Mouse (Mus musculus): ENCODE data around the gene Osbpl7. TPM values are rescaled to one million over a fixed set of nuclear protein-coding genes. Genes with fewer than 3 reads are reported as not detected.
A peak's percentile ranks its signal among the peaks of the same experiment; 100 is the strongest.

Osbpl7 gene
- polyA plus RNA-seq, 2 experiments = 1.2 to 2.5 TPM

GRCm38 (mm10) chr11:97080291-97080690 lies 29.9 kb downstream of the Osbpl7 start:
- Histone ChIP-seq H3K4me2 (ENCODE audit: low read depth) (no peak overlapping the region), H3K4me1 (replicated peaks; ENCODE audit: control insufficient read depth in 2 of 2, insufficient read depth in 2 of 2, low read length in 1 of 2) (no peaks in the 10 kb centered on the region), H3K9ac (replicated peaks) (no peak overlapping the region), H3K4me3 (ENCODE audit: insufficient read depth in 1 of 2, low read depth in 2 of 2, low read length in 2 of 2) (no peak overlapping the region), H3K9me3 (ENCODE audit: control insufficient read depth, low read length) (no peaks in the 10 kb centered on the region), H3K27me3 (ENCODE audit: control insufficient read depth, insufficient read depth, low read length) (peaks cover 4% of the 10 kb centered on the region; the same call in 1 of the 2 replicates), H3K27ac (no peak overlapping the region), H3K36me3 (replicated peaks; ENCODE audit: control insufficient read depth, insufficient read depth, low read depth) (no peaks in the 10 kb centered on the region)
- 27% methylated on average over 9 of the region's 9 CpGs for WGBS (ENCODE audit: insufficient replicate concordance)
- no peak for DNase-seq (ENCODE audit: low read depth in 3 of 3, low spot score in 3 of 3)
- ATAC-seq (ENCODE audit: insufficient read depth) = no peak
- TF ChIP-seq EP300 (IDR thresholded peaks at IDR 0.05; ENCODE audit: low read depth) (no peak), CTCF (IDR thresholded peaks at IDR 0.05; ENCODE audit: low read depth) (no peak)

GRCm38 (mm10) chr11:97082977-97083376 lies 32.5 kb downstream of the Osbpl7 start:
- no peak for TF ChIP-seq EP300 (IDR thresholded peaks at IDR 0.05; ENCODE audit: low read depth)
- TF ChIP-seq CTCF (IDR thresholded peaks at IDR 0.05; ENCODE audit: low read depth) = peak; percentile 74
- ATAC-seq (ENCODE audit: insufficient read depth) = no peak
- H3K4me3 ChIP-seq (ENCODE audit: insufficient read depth in 1 of 2, low read depth in 2 of 2, low read length in 2 of 2) = no peak overlapping the region
- H3K27me3 ChIP-seq (ENCODE audit: control insufficient read depth, insufficient read depth, low read length) = peaks cover 4% of the 10 kb centered on the region; the same call in 1 of the 2 replicates
- H3K9me3 ChIP-seq (ENCODE audit: control insufficient read depth, low read length) = no peaks in the 10 kb centered on the region
- H3K9ac ChIP-seq (replicated peaks) = no peak overlapping the region
- H3K27ac ChIP-seq = no peak overlapping the region
- peak; percentile 19 to 31 (median 20) for DNase-seq (ENCODE audit: low read depth in 3 of 3, low spot score in 3 of 3)
- H3K4me1 ChIP-seq (replicated peaks; ENCODE audit: control insufficient read depth in 2 of 2, insufficient read depth in 2 of 2, low read length in 1 of 2) = no peaks in the 10 kb centered on the region
- no peaks in the 10 kb centered on the region for H3K36me3 ChIP-seq (replicated peaks; ENCODE audit: control insufficient read depth, insufficient read depth, low read depth)
- 26% methylated on average over 11 of the region's 11 CpGs for WGBS (ENCODE audit: insufficient replicate concordance)
- H3K4me2 ChIP-seq (ENCODE audit: low read depth) = no peak overlapping the region

DNA sequence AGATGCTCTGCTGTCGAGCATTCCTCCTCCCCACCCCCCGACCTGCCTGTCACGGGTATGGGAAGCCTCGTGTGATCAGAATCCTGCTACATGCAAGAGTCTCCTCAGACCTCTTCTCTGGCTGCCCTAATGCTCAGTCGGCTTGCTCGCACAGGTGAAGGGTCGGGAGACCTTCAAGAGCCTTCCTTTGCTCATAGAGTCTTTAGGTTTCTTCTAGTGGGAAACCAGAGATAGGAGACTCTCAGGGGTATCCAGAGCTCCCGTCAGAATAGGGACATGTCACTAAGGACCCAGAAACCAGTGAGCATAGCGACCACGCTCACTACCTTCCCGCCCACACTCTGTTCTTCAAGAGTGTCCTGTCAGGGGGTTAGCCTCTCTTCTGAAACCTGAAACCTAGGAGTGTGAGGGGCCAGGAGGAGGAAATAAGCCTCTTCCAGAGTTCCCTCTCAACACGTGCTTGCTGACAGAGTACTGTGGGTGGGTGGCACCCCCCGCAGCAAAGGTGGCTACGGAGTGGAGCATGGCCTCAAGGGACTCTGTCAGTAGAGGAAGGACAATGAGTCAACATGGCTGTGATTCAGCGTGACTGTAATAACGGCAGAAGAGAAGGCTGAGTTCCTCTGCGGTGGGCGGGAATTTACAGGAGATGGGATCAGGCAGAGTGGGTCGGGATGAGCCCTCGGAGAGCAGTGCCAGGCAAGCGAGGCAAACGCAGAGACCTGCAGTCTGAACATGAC lies 33.1 kb downstream of the Osbpl7 start:
- no peak overlapping the region for H3K4me3 ChIP-seq (ENCODE audit: insufficient read depth in 1 of 2, low read depth in 2 of 2, low read length in 2 of 2)
- 27% methylated on average over 22 of the region's 22 CpGs for WGBS (ENCODE audit: insufficient replicate concordance)
- no peak for TF ChIP-seq CTCF (IDR thresholded peaks at IDR 0.05; ENCODE audit: low read depth)
- H3K27ac ChIP-seq = no peak overlapping the region
- H3K4me1 ChIP-seq (replicated peaks; ENCODE audit: control insufficient read depth in 2 of 2, insufficient read depth in 2 of 2, low read length in 1 of 2) = no peaks in the 10 kb centered on the region
- no peak overlapping the region for H3K4me2 ChIP-seq (ENCODE audit: low read depth)
- H3K36me3 ChIP-seq (replicated peaks; ENCODE audit: control insufficient read depth, insufficient read depth, low read depth) = no peaks in the 10 kb centered on the region
- H3K9me3 ChIP-seq (ENCODE audit: control insufficient read depth, low read length) = no peaks in the 10 kb centered on the region
- DNase-seq (ENCODE audit: low read depth in 3 of 3, low spot score in 3 of 3) (no peak), ATAC-seq (ENCODE audit: insufficient read depth) (no peak)
- H3K27me3 ChIP-seq (ENCODE audit: control insufficient read depth, insufficient read depth, low read length) = peaks cover 4% of the 10 kb centered on the region; the same call in 1 of the 2 replicates
- H3K9ac ChIP-seq (replicated peaks) = no peak overlapping the region

- peaks cover 4% of the 10 kb centered on the region; the same call in 1 of the 2 replicates for H3K27me3 ChIP-seq (ENCODE audit: control insufficient read depth, insufficient read depth, low read length)
- 68% methylated on average over 15 of the region's 15 CpGs for WGBS (ENCODE audit: insufficient replicate concordance)
- DNase-seq (ENCODE audit: low read depth in 3 of 3, low spot score in 3 of 3) = no peak
These were observed 34.5 kb downstream of the Osbpl7 start for GRCm38 (mm10) chr11:97084821-97085505.

DNA sequence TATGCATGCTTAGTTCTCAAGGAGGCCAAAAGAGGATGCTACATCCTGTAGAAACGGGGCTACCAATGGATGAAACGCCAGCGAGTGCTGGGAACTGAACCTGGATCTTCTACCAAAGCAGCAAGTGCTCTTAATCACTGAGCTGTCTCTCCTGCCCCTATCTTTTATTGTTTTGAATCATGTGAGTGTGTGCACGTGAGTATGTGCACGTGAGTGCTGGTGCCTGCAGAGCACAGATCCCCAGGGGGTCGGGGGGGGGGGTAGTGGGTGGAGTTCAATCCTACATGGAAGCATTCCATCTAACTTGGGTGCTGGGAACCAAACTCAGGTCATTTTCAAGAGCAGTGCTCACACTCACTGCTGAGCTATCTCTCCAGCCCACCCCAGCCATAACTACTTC lies 35.9 kb downstream of the Osbpl7 start:
- no peak for TF ChIP-seq EP300 (IDR thresholded peaks at IDR 0.05; ENCODE audit: low read depth)
- no peak for TF ChIP-seq CTCF (IDR thresholded peaks at IDR 0.05; ENCODE audit: low read depth)

More at GRCm38 (mm10) chr11:97084821-97085505, 34.5 kb downstream of the Osbpl7 start:
- no peak for ATAC-seq (ENCODE audit: insufficient read depth)
- Histone ChIP-seq H3K27ac (no peak overlapping the region), H3K4me1 (replicated peaks; ENCODE audit: control insufficient read depth in 2 of 2, insufficient read depth in 2 of 2, low read length in 1 of 2) (no peaks in the 10 kb centered on the region), H3K4me3 (ENCODE audit: insufficient read depth in 1 of 2, low read depth in 2 of 2, low read length in 2 of 2) (no peak overlapping the region), H3K4me2 (ENCODE audit: low read depth) (no peak overlapping the region), H3K36me3 (replicated peaks; ENCODE audit: control insufficient read depth, insufficient read depth, low read depth) (no peaks in the 10 kb centered on the region), H3K9me3 (ENCODE audit: control insufficient read depth, low read length) (no peaks in the 10 kb centered on the region), H3K9ac (replicated peaks) (no peak overlapping the region)
- no peak for TF ChIP-seq EP300 (IDR thresholded peaks at IDR 0.05; ENCODE audit: low read depth)
- TF ChIP-seq CTCF (IDR thresholded peaks at IDR 0.05; ENCODE audit: low read depth) = no peak

More for the DNA sequence above, 35.9 kb downstream of the Osbpl7 start:
- Histone ChIP-seq H3K4me1 (replicated peaks; ENCODE audit: control insufficient read depth in 2 of 2, insufficient read depth in 2 of 2, low read length in 1 of 2) (no peaks in the 10 kb centered on the region), H3K4me3 (ENCODE audit: insufficient read depth in 1 of 2, low read depth in 2 of 2, low read length in 2 of 2) (no peak overlapping the region), H3K27ac (no peak overlapping the region), H3K9ac (replicated peaks) (no peak overlapping the region), H3K27me3 (ENCODE audit: control insufficient read depth, insufficient read depth, low read length) (peaks cover 4% of the 10 kb centered on the region; the same call in 1 of the 2 replicates), H3K36me3 (replicated peaks; ENCODE audit: control insufficient read depth, insufficient read depth, low read depth) (no peaks in the 10 kb centered on the region), H3K4me2 (ENCODE audit: low read depth) (no peak overlapping the region), H3K9me3 (ENCODE audit: control insufficient read depth, low read length) (no peaks in the 10 kb centered on the region)
- 51% methylated on average over 6 of the region's 6 CpGs for WGBS (ENCODE audit: insufficient replicate concordance)
- DNase-seq (ENCODE audit: low read depth in 3 of 3, low spot score in 3 of 3) (no peak), ATAC-seq (ENCODE audit: insufficient read depth) (no peak)
